In genomic region chr2:27079152-27079584, GRCm38 (mm10) we compare ENCODE assay signal across 8 mouse cellular contexts. TPM values are rescaled to one million over a fixed set of nuclear protein-coding genes. Genes with fewer than 3 reads are reported as not detected.
DNase-seq lines count a peak whose midpoint lies in the region; ATAC-seq lines count a peak whose summit lies in the region.

Adamtsl2 (plus strand) TSS chr2:27079379.

- H3K36me3 ChIP-seq in hindbrain, embryonic 13.5 days: no peaks in the 10 kb centered on the region

- WGBS in hindbrain, embryonic 13.5 days: 1% methylated on average over 10 of the region's 10 CpGs

- ATAC-seq in common myeloid progenitor, adult 5-6 weeks (replicated peaks; ENCODE audit: low read depth, poor library complexity, severe bottlenecking): peak; percentile 43; the same call in 1 of the 2 replicates
- ATAC-seq in hindbrain, embryonic 13.5 days (ENCODE audit: low FRiP score): peak; percentile 63
- ATAC-seq in erythroid progenitor cell, adult 5-6 weeks (replicated peaks; ENCODE audit: low FRiP score, poor library complexity, severe bottlenecking): no peak

- peak within 1 kb of the TSS; percentile 31 for H3K4me2 ChIP-seq in hindbrain, embryonic 13.5 days

- peak within 1 kb of the TSS; percentile 30; the same call in 1 of the 2 replicates for H3K9ac ChIP-seq in hindbrain, embryonic 13.5 days

- H3K27me3 ChIP-seq in hindbrain, embryonic 13.5 days: peaks cover 9% of the 10 kb centered on the region; the same call in 1 of the 2 replicates

- H3K27ac ChIP-seq in hindbrain, embryonic 13.5 days: peak within 1 kb of the TSS; percentile 77

- H3K4me3 ChIP-seq in hindbrain, embryonic 13.5 days: peak within 1 kb of the TSS; percentile 7

- DNase-seq in adrenal gland, adult (ENCODE audit: inconsistent age in 2 of 2, low spot score in 1 of 2): peak; percentile 68 to 78
- DNase-seq in gastrocnemius, postnatal 10 days: peak; percentile 88
- DNase-seq in layer of hippocampus, postnatal 25 days (ENCODE audit: extremely low spot score in 1 of 2, low spot score in 1 of 2): peak in 1 of 2 experiments; percentile 52
- DNase-seq in lung, postnatal 25 days (ENCODE audit: low spot score): peak; percentile 81
- peak; percentile 46 for DNase-seq in retina, postnatal 7 days (ENCODE audit: low read depth, low spot score)

- no peaks in the 10 kb centered on the region for H3K9me3 ChIP-seq in hindbrain, embryonic 13.5 days

- H3K4me1 ChIP-seq in hindbrain, embryonic 13.5 days (replicated peaks): peaks cover 30% of the 10 kb centered on the region

RNA-seq across cellular contexts. Expression of gene Adamtsl2, which starts in this region (rescaled TPM):
- not detected in 2 replicates for total RNA-seq in common myeloid progenitor, adult 5-6 weeks (2017)
- 1 to 10 TPM; 3.1 to 4.8 TPM for total RNA-seq in gastrocnemius, postnatal 10 days (2021)
- polyA plus RNA-seq in hindbrain, embryonic 13.5 days (2015; fragmentation: Nextera tagmentation; extraction: Ambion mirVana): 7.6 and 8.9 TPM in 2 replicates
- total RNA-seq in layer of hippocampus, postnatal 25 days (2021): 10 to 100 TPM; 10.9 to 12.7 TPM
- total RNA-seq in erythroid progenitor cell, adult 5-6 weeks (2015; ENCODE audit: low replicate concordance): not detected in 2 replicates
- total RNA-seq in erythroid progenitor cell, adult 5-6 weeks (2017; ENCODE audit: low replicate concordance): not detected in 2 replicates

Comparison
In these comparisons a context has a peak if more than half of its experiments do, and no peak if none do; other contexts are left out.
1. Peak in ATAC-seq in common myeloid progenitor, adult 5-6 weeks; RNA of the gene not detected or under 1 TPM.